Mouse (Mus musculus) thymus, adult 18-20 months (tissue): ENCODE data around the gene Cmtm8.

Experiments
- DNase-seq, 2 experiments: peaks; one replicate each; pipeline ENCODE4 v3.0.0; 2022; ENCODE audit warnings: mixed read lengths in 2 of 2

Cmtm8 gene

GRCm38 (mm10) chr9:114844017-114844662 is at the start of gene Cmtm8:
Gene Cmtm8, minus strand, starts transcription at chr9:114844156.
- DNase-seq = peak; percentile 30 to 44

GRCm38 (mm10) chr9:114892974-114893373 is 49.0 kb upstream of the Cmtm8 start:
- DNase-seq = no peak

- no peak for DNase-seq
Observed at GRCm38 (mm10) chr9:114890377-114890776, 46.4 kb upstream of the Cmtm8 start.

GRCm38 (mm10) chr9:114888856-114889407 is 45.0 kb upstream of the Cmtm8 start:
- no peak for DNase-seq

- no peak for DNase-seq
Observed at GRCm38 (mm10) chr9:114887699-114888098, 43.7 kb upstream of the Cmtm8 start.

GRCm38 (mm10) chr9:114885991-114886662 is 42.2 kb upstream of the Cmtm8 start:
- no peak for DNase-seq

- DNase-seq = no peak
Observed at GRCm38 (mm10) chr9:114885564-114885963, 41.6 kb upstream of the Cmtm8 start.

GRCm38 (mm10) chr9:114881977-114882376 is 38.0 kb upstream of the Cmtm8 start:
- DNase-seq = no peak

- no peak for DNase-seq
Observed at GRCm38 (mm10) chr9:114855327-114855726, 11.4 kb upstream of the Cmtm8 start.

GRCm38 (mm10) chr9:114854686-114855085 is 10.7 kb upstream of the Cmtm8 start:
- DNase-seq = no peak

GRCm38 (mm10) chr9:114853336-114853735 is 9.4 kb upstream of the Cmtm8 start:
- DNase-seq = no peak

- DNase-seq = no peak
Observed at GRCm38 (mm10) chr9:114851419-114852190, 7.6 kb upstream of the Cmtm8 start.

- peak in 1 of 2 experiments; percentile 5 for DNase-seq
Observed at GRCm38 (mm10) chr9:114843634-114844016, 331 bp downstream of the Cmtm8 start.

- no peak for DNase-seq
Observed at GRCm38 (mm10) chr9:114842886-114843285, 1.1 kb downstream of the Cmtm8 start.

GRCm38 (mm10) chr9:114842269-114842668 is 1.7 kb downstream of the Cmtm8 start:
- no peak for DNase-seq

GRCm38 (mm10) chr9:114838870-114839269 is 5.1 kb downstream of the Cmtm8 start:
- DNase-seq = no peak

- DNase-seq = no peak
Observed at GRCm38 (mm10) chr9:114831527-114831926, 12.4 kb downstream of the Cmtm8 start.

- no peak for DNase-seq
Observed at GRCm38 (mm10) chr9:114830351-114830750, 13.6 kb downstream of the Cmtm8 start.

GRCm38 (mm10) chr9:114829669-114830068 is 14.3 kb downstream of the Cmtm8 start:
- DNase-seq = no peak

- DNase-seq = no peak
Observed at GRCm38 (mm10) chr9:114828377-114828776, 15.6 kb downstream of the Cmtm8 start.

- no peak for DNase-seq
Observed at GRCm38 (mm10) chr9:114827242-114827852, 16.6 kb downstream of the Cmtm8 start.

- no peak for DNase-seq
Observed at GRCm38 (mm10) chr9:114824166-114824565, 19.8 kb downstream of the Cmtm8 start.
